Mouse (Mus musculus): ENCODE measurements around the gene Gapvd1.

- TF ChIP-seq POLR2A (IDR thresholded peaks at IDR 0.05; ENCODE audit: extremely low read depth, insufficient read depth, low read length) (no peak), CTCF (IDR thresholded peaks at IDR 0.05; ENCODE audit: low read depth, low read length) (peak; percentile 84)
Measured at GRCm38 (mm10) chr2:34784085-34784484, 29.1 kb upstream of the Gapvd1 start.
